Comparison of ENCODE assay signal across 9 mouse cellular contexts in the genomic region with DNA sequence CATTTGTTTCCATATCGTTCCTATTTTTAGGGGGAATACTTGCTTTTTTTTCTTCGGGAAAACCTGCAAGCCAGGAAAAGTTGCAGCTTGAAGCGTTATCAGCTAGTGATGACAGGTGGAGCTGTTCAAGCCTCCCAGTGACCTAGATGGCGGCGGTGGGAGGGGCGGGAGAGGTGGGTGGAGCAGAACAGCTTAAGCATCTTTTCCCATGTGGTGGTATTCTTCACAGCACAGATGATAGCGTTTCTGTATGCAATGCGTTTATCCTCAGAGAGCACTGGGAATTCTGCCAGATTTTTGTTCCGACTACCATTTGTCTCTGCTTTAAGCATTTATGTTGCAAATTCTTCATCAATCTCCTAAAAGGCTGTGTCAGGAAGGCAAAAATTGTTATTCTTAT.
DNase-seq lines count a peak whose midpoint lies in the region; ATAC-seq and TF ChIP-seq lines count a peak whose summit lies in the region.
"Had no signal": no experiment of that assay in that cellular context is flagged by ENCODE, and none has a peak within 500 bp of the region (broad histone marks: within the 10 kb centered on the region; RNA-seq: fewer than 3 reads in every experiment).

No protein-coding gene starts in this region.

- peak; percentile 90 for ATAC-seq in heart, postnatal 0 days (ENCODE audit: insufficient read depth, low read depth)

- H3K4me1 ChIP-seq in heart, postnatal 0 days (ENCODE audit: control insufficient read depth, insufficient read depth): peaks cover 17% of the 10 kb centered on the region; the same call in 1 of the 2 replicates

- no peaks in the 10 kb centered on the region for H3K27me3 ChIP-seq in heart, postnatal 0 days (ENCODE audit: control insufficient read depth, insufficient read depth, low read length)
- H3K27me3 ChIP-seq: megakaryocyte, embryonic 14.5 days had no signal

- H3K9ac ChIP-seq in heart, postnatal 0 days (replicated peaks; ENCODE audit: low read depth, low read length): no peak overlapping the region

- H3K27ac ChIP-seq in heart, postnatal 0 days (ENCODE audit: low read depth): peak overlapping the region; percentile 64

- H3K36me3 ChIP-seq in heart, postnatal 0 days (replicated peaks; ENCODE audit: control insufficient read depth, insufficient read depth, low read length): no peaks in the 10 kb centered on the region

- peak overlapping the region; percentile 30 for H3K4me3 ChIP-seq in heart, postnatal 0 days (ENCODE audit: low read depth, low read length)
- H3K4me3 ChIP-seq: megakaryocyte, embryonic 14.5 days had no signal

- H3K4me2 ChIP-seq in heart, postnatal 0 days (ENCODE audit: low read depth, low read length): peak overlapping the region; percentile 56

- no peak for TF ChIP-seq EP300 in heart, postnatal 0 days (IDR thresholded peaks at IDR 0.05; ENCODE audit: low read depth)

- peak; percentile 41 for DNase-seq in testis, postnatal 10 days (ENCODE audit: low spot score)
- no peak for DNase-seq in testis, postnatal 14 days (ENCODE audit: low spot score)
- peak; percentile 8 for DNase-seq in embryo, embryonic 9.5 days (ENCODE audit: extremely low spot score)
- peak; percentile 85 for DNase-seq in heart, postnatal 0 days (ENCODE audit: low spot score)
- DNase-seq in left cerebral cortex, adult 11 months (ENCODE audit: low spot score): peak; percentile 73
- DNase-seq in retina, embryonic 14.5 days (ENCODE audit: low spot score): peak; percentile 57
- DNase-seq in ovary, postnatal 14 days (ENCODE audit: low spot score): no peak
- no peak for DNase-seq in natural killer cell, adult 2 months (ENCODE audit: low spot score in 2 of 2)

- no peaks in the 10 kb centered on the region for H3K9me3 ChIP-seq in heart, postnatal 0 days (replicated peaks; ENCODE audit: control insufficient read depth, low read length)

- WGBS in heart, postnatal 0 days: 8% methylated on average over 9 of the region's 9 CpGs

- no peak for TF ChIP-seq CTCF in heart, postnatal 0 days (IDR thresholded peaks at IDR 0.05; ENCODE audit: low read depth)

Comparison
In these comparisons a context has a peak if more than half of its experiments do, and no peak if none do; other contexts are left out.
1. DNase-seq: peak in testis, postnatal 10 days (single experiment), embryo, embryonic 9.5 days (single experiment), heart, postnatal 0 days (single experiment), left cerebral cortex, adult 11 months (single experiment) and retina, embryonic 14.5 days (single experiment); none in testis, postnatal 14 days (single experiment), ovary, postnatal 14 days (single experiment) and natural killer cell, adult 2 months (0 of 2).